Mouse (Mus musculus): ENCODE measurements around the gene Fbxw8. TPM values are rescaled to one million over a fixed set of nuclear protein-coding genes. Genes with fewer than 3 reads are reported as not detected.

Gene Fbxw8
- polyA plus RNA-seq (2017; shearing (Covaris generic)): 3.4 TPM

DNA sequence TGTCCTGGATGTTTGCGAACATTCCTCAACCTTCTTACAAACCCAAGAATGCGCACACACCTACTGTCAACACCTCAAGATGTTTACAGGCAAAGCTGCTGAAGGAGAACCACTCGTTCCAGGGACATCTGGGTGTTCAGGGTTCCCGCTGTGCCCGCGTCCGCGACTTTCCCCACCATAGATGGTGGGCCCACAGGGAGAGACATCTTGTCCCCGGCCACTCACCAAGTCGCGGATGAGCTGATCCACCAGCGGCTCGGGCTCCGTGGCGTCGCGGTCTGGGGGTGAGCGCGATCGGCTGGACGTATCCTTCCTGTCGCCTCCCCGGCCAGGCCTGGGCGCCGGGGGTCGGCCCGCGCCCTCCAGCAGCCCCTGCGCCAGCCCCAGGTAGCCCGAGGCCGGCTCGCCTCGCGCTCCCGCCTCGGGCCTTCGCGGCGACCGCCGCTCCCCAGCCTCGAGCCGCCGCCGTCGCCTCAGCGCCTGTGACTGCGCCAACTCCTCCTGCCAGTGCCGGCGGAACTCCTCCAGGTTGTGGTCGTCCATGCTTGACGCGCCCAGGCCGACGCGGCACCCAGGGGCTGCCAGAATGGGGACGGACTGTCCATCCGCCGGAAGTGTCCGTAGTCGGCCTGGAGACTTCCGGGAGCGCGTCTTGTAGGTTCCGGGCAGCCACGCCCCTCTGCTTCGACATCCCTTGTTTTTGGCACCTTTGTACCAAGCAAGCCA is at the start of gene Fbxw8:
Gene Fbxw8, minus strand, starts transcription at position 626 of the 726 bp plus-strand sequence.

DNA sequence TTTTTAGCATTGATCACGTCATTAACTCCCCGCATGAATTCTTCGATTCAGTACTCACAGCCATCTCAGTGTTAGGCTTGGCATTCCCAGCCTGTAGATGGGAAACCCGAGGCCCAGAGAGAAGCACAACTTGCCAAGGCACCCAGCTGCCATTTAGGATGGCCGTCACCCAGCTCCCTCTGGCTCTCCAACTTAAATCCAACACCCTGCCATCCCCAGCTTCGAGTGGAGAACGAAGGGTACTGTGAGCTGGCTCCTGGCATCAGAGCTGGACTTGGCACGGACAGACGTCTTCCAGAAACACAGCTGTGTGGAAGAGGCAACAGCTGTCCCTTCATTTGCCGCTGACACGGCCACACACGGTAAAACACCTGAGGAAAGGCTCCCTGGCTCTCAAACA is 9.3 kb upstream of the Fbxw8 start, which contains the start of gene Hrk:
Gene Hrk, plus strand, starts transcription at position 68 of the 400 bp plus-strand sequence.

DNA sequence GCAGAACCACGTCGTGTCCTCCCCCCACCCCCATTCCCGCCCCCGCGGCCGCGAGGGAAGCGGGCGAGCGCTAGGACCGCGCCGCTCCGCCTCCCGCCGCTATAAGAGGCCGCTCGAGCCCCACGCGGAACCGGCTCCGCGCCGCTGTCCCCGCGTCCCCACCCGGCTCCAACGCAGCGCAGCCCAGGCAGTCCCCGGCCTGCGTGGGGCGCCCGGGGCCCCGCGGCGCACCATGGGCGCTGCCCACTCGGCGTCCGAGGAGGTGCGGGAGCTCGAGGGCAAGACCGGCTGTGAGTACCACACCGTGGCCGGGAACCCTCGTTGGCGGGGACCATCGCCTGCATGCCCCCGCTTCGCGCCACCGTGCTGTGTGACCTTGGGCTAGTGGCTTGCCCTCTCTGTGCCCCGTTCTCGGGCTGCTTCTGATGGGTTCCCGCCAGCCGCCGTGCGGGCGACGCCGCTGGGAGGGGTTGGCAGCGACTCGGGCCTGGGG is 127.5 kb downstream of the Fbxw8 start, which contains the start of gene Tesc:
Gene Tesc, plus strand, starts transcription at position 46 of the 493 bp plus-strand sequence.

Other genes starting within 250 kb of the Fbxw8 start
- gene Fbxo21, start 178.7 kb downstream of the Fbxw8 start, polyA plus RNA-seq (2017; shearing (Covaris generic)): 11.7 TPM
- gene Tesc, start 127.7 kb downstream of the Fbxw8 start, polyA plus RNA-seq (2017; shearing (Covaris generic)): 22.0 TPM
- not detected for gene Hrk, start 9.2 kb upstream of the Fbxw8 start, polyA plus RNA-seq (2017; shearing (Covaris generic))
- gene Rnft2, start 89.7 kb upstream of the Fbxw8 start, polyA plus RNA-seq (2017; shearing (Covaris generic)): not detected
- 7.6 TPM for gene 2410131K14Rik, start 89.8 kb upstream of the Fbxw8 start, polyA plus RNA-seq (2017; shearing (Covaris generic))

Measured in activated CD4-positive, CD25-positive, alpha-beta regulatory T cell, adult 9 weeks (primary cell).